In the genomic region with DNA sequence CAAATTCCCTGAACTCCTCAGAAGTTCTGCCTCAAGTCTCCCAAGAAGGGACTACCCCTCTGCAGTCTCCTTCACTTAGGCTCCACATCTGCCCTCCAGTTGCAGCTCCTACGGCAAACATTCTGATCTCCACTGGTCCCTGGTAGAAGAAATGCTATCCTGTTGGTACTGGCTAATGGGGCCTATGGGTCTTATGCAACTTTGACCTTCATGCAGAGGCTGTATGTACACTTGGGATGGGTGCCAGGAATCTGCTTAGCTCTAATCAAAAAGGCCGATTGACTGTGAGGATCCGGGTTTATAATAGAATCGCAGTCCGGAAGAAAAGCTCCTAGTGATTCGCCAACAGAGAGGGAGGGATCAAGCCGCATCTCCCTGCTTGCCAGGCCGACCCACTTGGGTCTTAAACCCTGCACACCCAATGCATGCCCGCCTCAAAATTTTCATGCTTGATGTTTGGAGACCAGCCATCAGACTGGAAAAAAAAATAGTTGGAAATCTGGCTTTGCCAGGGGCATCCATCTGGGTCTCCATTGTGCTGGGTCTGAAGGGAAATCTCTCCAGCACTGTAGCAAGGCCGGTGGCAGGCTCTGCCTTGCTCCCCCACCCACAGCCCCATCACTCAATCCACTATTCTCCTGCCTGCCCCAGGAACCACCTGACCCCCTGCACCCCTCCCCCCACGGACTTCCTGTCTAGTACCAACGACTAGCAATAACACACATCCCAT, we compare ENCODE assay signal across 14 mouse cellular contexts. TPM values are rescaled to one million over a fixed set of nuclear protein-coding genes. Genes with fewer than 3 reads are reported as not detected.
DNase-seq lines count a peak whose midpoint lies in the region; ATAC-seq and TF ChIP-seq lines count a peak whose summit lies in the region.
"Had no signal": no experiment of that assay in that cellular context is flagged by ENCODE, and none has a peak within 500 bp of the region (broad histone marks: within the 10 kb centered on the region; RNA-seq: fewer than 3 reads in every experiment).

No protein-coding gene starts in this region.

- intact Hi-C loops in heart, adult 2 months (cut with DNase I) = no loop called here

- no peaks in the 10 kb centered on the region for H3K27me3 ChIP-seq in lung, embryonic 16.5 days (ENCODE audit: control insufficient read depth, insufficient read depth, low read depth, low read length)
- H3K27me3 ChIP-seq in forebrain, postnatal 0 days (ENCODE audit: insufficient read depth, low read length) = no peaks in the 10 kb centered on the region
- no peaks in the 10 kb centered on the region for H3K27me3 ChIP-seq in midbrain, embryonic 16.5 days (ENCODE audit: control insufficient read depth, insufficient read depth, low read depth, low read length)
- no peaks in the 10 kb centered on the region for H3K27me3 ChIP-seq in heart, adult 2 months (ENCODE audit: control insufficient read depth, insufficient read depth, low read length)
- H3K27me3 ChIP-seq: stomach, embryonic 15.5 days had no signal

- 61% methylated on average over 12 of the region's 12 CpGs for WGBS in lung, embryonic 16.5 days
- WGBS in forebrain, postnatal 0 days = 32% methylated on average over 12 of the region's 12 CpGs
- 42% methylated on average over 12 of the region's 12 CpGs for WGBS in midbrain, embryonic 16.5 days
- 52% methylated on average over 12 of the region's 12 CpGs for WGBS in heart, adult 2 months

- no peak overlapping the region for H3K27ac ChIP-seq in lung, embryonic 16.5 days (ENCODE audit: low read length)
- H3K27ac ChIP-seq in forebrain, postnatal 0 days (ENCODE audit: low read depth, low read length) = peak overlapping the region; percentile 47
- peak overlapping the region; percentile 59 for H3K27ac ChIP-seq in midbrain, embryonic 16.5 days (ENCODE audit: low read length)
- H3K27ac ChIP-seq in heart, adult 2 months = no peak overlapping the region
- H3K27ac ChIP-seq: stomach, embryonic 15.5 days had no signal

- no peaks in the 10 kb centered on the region for H3K36me3 ChIP-seq in lung, embryonic 16.5 days (ENCODE audit: control insufficient read depth, insufficient read depth, low read length)
- peaks cover 60% of the 10 kb centered on the region for H3K36me3 ChIP-seq in forebrain, postnatal 0 days (ENCODE audit: insufficient read depth)
- peaks cover 49% of the 10 kb centered on the region for H3K36me3 ChIP-seq in midbrain, embryonic 16.5 days (ENCODE audit: control insufficient read depth, insufficient read depth, low read length)
- H3K36me3 ChIP-seq in heart, adult 2 months (ENCODE audit: control insufficient read depth, insufficient read depth, low read length) = no peaks in the 10 kb centered on the region
- H3K36me3 ChIP-seq: stomach, embryonic 15.5 days had no signal

- H3K9ac ChIP-seq in lung, embryonic 16.5 days (ENCODE audit: low read length) = no peak overlapping the region
- H3K9ac ChIP-seq in forebrain, postnatal 0 days = no peak overlapping the region
- no peak overlapping the region for H3K9ac ChIP-seq in midbrain, embryonic 16.5 days (ENCODE audit: low read depth, low read length)
- H3K9ac ChIP-seq in heart, adult 2 months (ENCODE audit: low read depth, low read length) = no peak overlapping the region
- H3K9ac ChIP-seq: stomach, embryonic 15.5 days had no signal

- TF ChIP-seq POLR2A in brain, embryonic 14.5 days (IDR thresholded peaks at IDR 0.05; ENCODE audit: borderline replicate concordance, extremely low read depth, insufficient read depth, insufficient read length, poor library complexity, severe bottlenecking) = no peak
- TF ChIP-seq POLR2A in heart, adult 2 months (IDR thresholded peaks at IDR 0.05; ENCODE audit: insufficient read depth, low read depth, low read length) = no peak

- no peak for DNase-seq in lung, adult 18-20 months
- peak; percentile 79 for DNase-seq in brain, embryonic 14.5 days (ENCODE audit: low read depth)
- DNase-seq in forebrain, postnatal 0 days = peak; percentile 67
- no peak for DNase-seq in heart, adult 2 months
- DNase-seq in heart, adult 8-10 months (ENCODE audit: low spot score) = no peak
- DNase-seq: cerebellum, adult 18-20 months; heart, adult 11 months; heart, postnatal 14 days; kidney, adult 2 months had no signal

- ATAC-seq in lung, embryonic 16.5 days (ENCODE audit: low read depth) = 0 out of 2 replicates have a peak, but pooled peaks have one; percentile 38
- peak; percentile 76 for ATAC-seq in forebrain, postnatal 0 days
- ATAC-seq in midbrain, embryonic 16.5 days = no peak

- no peak overlapping the region for H3K4me3 ChIP-seq in lung, embryonic 16.5 days (ENCODE audit: low read length)
- no peak overlapping the region for H3K4me3 ChIP-seq in forebrain, postnatal 0 days (ENCODE audit: low read depth, low read length)
- H3K4me3 ChIP-seq in midbrain, embryonic 16.5 days (ENCODE audit: low read depth, low read length) = no peak overlapping the region
- H3K4me3 ChIP-seq in heart, adult 2 months = no peak overlapping the region
- H3K4me3 ChIP-seq: megakaryocyte, embryonic 14.5 days; stomach, embryonic 15.5 days had no signal

- TF ChIP-seq EP300 in heart, adult 2 months (IDR thresholded peaks at IDR 0.05; ENCODE audit: insufficient read depth, low read depth, low read length) = no peak

- no peaks in the 10 kb centered on the region for H3K9me3 ChIP-seq in lung, embryonic 16.5 days (ENCODE audit: control insufficient read depth, low read length)
- no peaks in the 10 kb centered on the region for H3K9me3 ChIP-seq in forebrain, postnatal 0 days (ENCODE audit: low read length)
- H3K9me3 ChIP-seq in midbrain, embryonic 16.5 days (replicated peaks; ENCODE audit: control insufficient read depth, low read length, poor library complexity, severe bottlenecking) = no peaks in the 10 kb centered on the region
- H3K9me3 ChIP-seq: megakaryocyte, embryonic 14.5 days; stomach, embryonic 15.5 days had no signal

- H3K79me2 ChIP-seq in heart, adult 2 months (replicated peaks; ENCODE audit: control insufficient read depth, insufficient read depth, low read length) = no peaks in the 10 kb centered on the region

- no peak for TF ChIP-seq CTCF in brain, embryonic 14.5 days (IDR thresholded peaks at IDR 0.05; ENCODE audit: borderline replicate concordance, extremely low read depth, insufficient read depth, insufficient read length)
- no peak for TF ChIP-seq CTCF in forebrain, postnatal 0 days (IDR thresholded peaks at IDR 0.05; ENCODE audit: low read depth)
- TF ChIP-seq CTCF in heart, adult 2 months (IDR thresholded peaks at IDR 0.05) = no peak

- H3K4me2 ChIP-seq in lung, embryonic 16.5 days (ENCODE audit: low read depth, low read length) = no peak overlapping the region
- H3K4me2 ChIP-seq in forebrain, postnatal 0 days (ENCODE audit: low read depth) = no peak overlapping the region
- H3K4me2 ChIP-seq in midbrain, embryonic 16.5 days (ENCODE audit: low read length) = no peak overlapping the region
- H3K4me2 ChIP-seq: stomach, embryonic 15.5 days had no signal

- H3K4me1 ChIP-seq in lung, embryonic 16.5 days (replicated peaks; ENCODE audit: control insufficient read depth, insufficient read depth, low read length) = peaks cover 6% of the 10 kb centered on the region; the same call in 1 of the 2 replicates
- 0 out of 2 replicates have a peak, but pooled peaks cover 4% of the 10 kb centered on the region for H3K4me1 ChIP-seq in forebrain, postnatal 0 days (ENCODE audit: insufficient read depth)
- peaks cover 12% of the 10 kb centered on the region for H3K4me1 ChIP-seq in midbrain, embryonic 16.5 days (ENCODE audit: control insufficient read depth, insufficient read depth, low read length)
- no peaks in the 10 kb centered on the region for H3K4me1 ChIP-seq in heart, adult 2 months (ENCODE audit: control insufficient read depth, insufficient read depth, low read length)
- H3K4me1 ChIP-seq: stomach, embryonic 15.5 days had no signal

RNA-seq across cellular contexts. Expression of gene Dpysl5, which starts 38.4 kb away (rescaled TPM):
- 4.7 and 4.8 TPM in 2 replicates for polyA plus RNA-seq in lung, embryonic 16.5 days (2015; fragmentation: Nextera tagmentation; extraction: Ambion mirVana)
- 368 and 444 TPM in 2 replicates for polyA plus RNA-seq in brain, embryonic 14.5 days (2012; rRNA removed)
- 274 and 315 TPM in 2 replicates for total RNA-seq in forebrain, postnatal 0 days (2014; rRNA removed)
- polyA plus RNA-seq in forebrain, postnatal 0 days (2015; fragmentation: Nextera tagmentation; extraction: Ambion mirVana) = 272 and 290 TPM in 2 replicates
- polyA plus RNA-seq in midbrain, embryonic 16.5 days (2015; fragmentation: Nextera tagmentation; extraction: Ambion mirVana) = 284 and 306 TPM in 2 replicates
- 1 to 10 TPM in 1 of 2 experiments, under 1 TPM in 1; 0.61 to 1.3 TPM for total RNA-seq in heart, adult 2 months (2021)
- polyA plus RNA-seq in heart, adult 2 months (2012; rRNA removed) = 0.82 and 1.1 TPM in 2 replicates
- 1 to 10 TPM in 2 of 4 experiments, under 1 TPM in 2; 0.57 to 1.4 (median 0.91) TPM for total RNA-seq in heart, adult 8-10 months (2022)
- total RNA-seq: neutrophil, adult 5-6 weeks had no signal

Comparison
In these comparisons a context has a peak if more than half of its experiments do, and no peak if none do; other contexts are left out.
1. H3K27ac ChIP-seq: peak in forebrain, postnatal 0 days (single experiment) and midbrain, embryonic 16.5 days (single experiment); none in lung, embryonic 16.5 days (single experiment) and heart, adult 2 months (single experiment).
2. DNase-seq: peak in brain, embryonic 14.5 days (single experiment) and forebrain, postnatal 0 days (single experiment); none in lung, adult 18-20 months (0 of 2), heart, adult 2 months (0 of 2) and heart, adult 8-10 months (single experiment).
3. RNA of gene Dpysl5, which starts 38.4 kb away (polyA plus RNA-seq): 368 to 444 TPM in brain, embryonic 14.5 days, 284 to 306 TPM in midbrain, embryonic 16.5 days and 272 to 290 TPM in forebrain, postnatal 0 days; 4.7 to 4.8 TPM in lung, embryonic 16.5 days and 0.82 to 1.1 TPM in heart, adult 2 months; every median in the first group is over 10 times any median in the second.